Mouse (Mus musculus) mesoderm, embryonic 11.5 days (tissue): ENCODE measurements around the gene Auts2.

Source experiments
- DNase-seq: peaks from one replicate; pipeline ENCODE4 v3.0.0-alpha.2; 2012; ENCODE audit warnings: low read depth, low spot score

Auts2 gene

GRCm38 (mm10) chr5:132323608-132324007 lies 219.5 kb downstream of the Auts2 start:
- DNase-seq, result no peak

- DNase-seq, result no peak
These were observed 220.2 kb downstream of the Auts2 start for GRCm38 (mm10) chr5:132322971-132323370.

- DNase-seq, result no peak
These were observed 224.9 kb downstream of the Auts2 start for GRCm38 (mm10) chr5:132318026-132318765.

GRCm38 (mm10) chr5:132316897-132317296 lies 226.2 kb downstream of the Auts2 start:
- DNase-seq, result no peak

GRCm38 (mm10) chr5:132314300-132314699 lies 228.8 kb downstream of the Auts2 start:
- DNase-seq, result no peak

- no peak for DNase-seq
These were observed 236.1 kb downstream of the Auts2 start for GRCm38 (mm10) chr5:132307000-132307399.

- peak; percentile 33 for DNase-seq
These were observed 237.7 kb downstream of the Auts2 start for GRCm38 (mm10) chr5:132305354-132305934.

- no peak for DNase-seq
These were observed 240.4 kb downstream of the Auts2 start for GRCm38 (mm10) chr5:132302778-132303177.

GRCm38 (mm10) chr5:132300794-132301193 lies 242.3 kb downstream of the Auts2 start:
- DNase-seq, result no peak

- no peak for DNase-seq
These were observed 243.4 kb downstream of the Auts2 start for GRCm38 (mm10) chr5:132299716-132300115.

GRCm38 (mm10) chr5:132298996-132299395 lies 244.1 kb downstream of the Auts2 start:
- no peak for DNase-seq

GRCm38 (mm10) chr5:132297309-132297708 lies 245.8 kb downstream of the Auts2 start:
- DNase-seq, result no peak

GRCm38 (mm10) chr5:132294469-132294868 lies 248.7 kb downstream of the Auts2 start:
- no peak for DNase-seq

GRCm38 (mm10) chr5:132292932-132293331 lies 250.2 kb downstream of the Auts2 start:
- DNase-seq, result no peak

GRCm38 (mm10) chr5:132290606-132291535 lies 252.3 kb downstream of the Auts2 start:
- peak; percentile 56 for DNase-seq

GRCm38 (mm10) chr5:132283741-132284140 lies 259.4 kb downstream of the Auts2 start:
- no peak for DNase-seq

- DNase-seq, result no peak
These were observed 268.8 kb downstream of the Auts2 start for GRCm38 (mm10) chr5:132274098-132274898.

GRCm38 (mm10) chr5:132272132-132272531 lies 271.0 kb downstream of the Auts2 start:
- no peak for DNase-seq

GRCm38 (mm10) chr5:132270896-132271295 lies 272.2 kb downstream of the Auts2 start:
- DNase-seq, result no peak

GRCm38 (mm10) chr5:132270074-132270473 lies 273.1 kb downstream of the Auts2 start:
- DNase-seq, result no peak

- no peak for DNase-seq
These were observed 274.7 kb downstream of the Auts2 start for GRCm38 (mm10) chr5:132268351-132268967.
